Mouse (Mus musculus): ENCODE measurements around the gene Gm17660.

Gene Gm17660

DNA sequence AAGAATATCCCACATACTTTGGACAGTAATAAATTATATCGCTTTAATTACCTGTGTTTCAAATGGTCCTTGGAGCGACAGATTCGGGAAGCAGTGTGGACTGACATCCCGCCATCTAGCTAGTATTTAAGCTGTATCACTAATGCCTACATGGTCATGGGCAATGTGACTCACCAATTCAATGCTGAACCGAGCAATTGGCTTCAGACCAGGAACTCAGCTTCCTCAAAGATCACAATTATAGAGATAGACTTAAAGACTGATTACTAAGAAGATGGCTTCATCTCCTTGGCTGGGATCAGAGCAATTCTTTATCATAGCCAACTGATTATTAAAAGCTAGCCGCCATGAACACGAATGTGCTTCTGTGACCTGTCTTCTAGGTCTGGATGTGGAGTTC lies at the start of gene Gm17660:
Gene Gm17660 (minus strand): TSS at position 101 of the 400 bp plus-strand sequence.
- ChIA-PET POLR2A (interaction anchor here in 1 of 4 experiments (0.9 to 1.1 kb wide), 3 partner anchors 11 to 31 kb away, joined by 3 to 4 read pairs (median 3); no protein-coding TSS in a partner anchor), CTCF (interaction anchor here in 1 of 4 experiments (1.4 kb wide), 1 partner anchor 19 kb away, joined by 3 read pairs; no protein-coding TSS in a partner anchor)

DNA sequence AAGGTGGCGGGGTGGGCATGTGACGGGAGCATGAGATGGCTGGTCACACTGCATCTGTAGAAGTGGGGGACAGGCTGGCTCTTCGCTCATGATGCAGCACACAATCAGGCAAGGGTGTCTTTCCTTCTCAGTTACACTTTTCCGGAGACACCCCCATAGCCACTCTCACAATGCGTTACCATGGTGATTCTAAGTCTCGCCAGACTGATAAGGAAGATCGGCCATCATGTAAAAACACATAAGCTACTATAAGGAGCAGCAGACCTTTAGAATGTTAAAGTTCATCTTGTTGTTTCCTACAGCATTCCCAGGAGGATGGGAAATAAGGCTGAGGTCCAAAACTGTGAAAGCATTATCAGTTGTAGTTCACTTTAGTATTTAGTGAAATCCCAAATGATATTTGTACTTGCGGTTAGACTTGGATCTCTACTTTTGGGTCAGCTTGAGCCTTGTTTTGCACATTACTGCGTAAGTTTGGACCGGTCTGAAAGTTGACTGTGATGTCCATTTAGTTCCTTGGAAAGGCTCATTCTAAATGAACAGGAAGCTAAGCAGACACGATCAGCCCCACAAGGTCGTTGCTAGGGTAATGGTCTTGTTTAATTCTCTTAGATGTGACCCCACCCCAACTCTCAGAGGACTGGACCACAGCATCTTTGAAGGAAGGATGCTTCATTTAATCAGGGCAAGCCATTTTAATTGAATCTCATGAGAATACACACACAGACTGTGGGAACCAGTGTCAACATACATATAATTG lies 49.3 kb upstream of the Gm17660 start:
- CTCF ChIA-PET = no interaction called here
- POLR2A ChIA-PET = interaction anchor here in 2 of 4 experiments (1.5 to 5.5 kb wide), 2 partner anchors 18 kb away, joined by 3 to 21 read pairs; no protein-coding TSS in a partner anchor

DNA sequence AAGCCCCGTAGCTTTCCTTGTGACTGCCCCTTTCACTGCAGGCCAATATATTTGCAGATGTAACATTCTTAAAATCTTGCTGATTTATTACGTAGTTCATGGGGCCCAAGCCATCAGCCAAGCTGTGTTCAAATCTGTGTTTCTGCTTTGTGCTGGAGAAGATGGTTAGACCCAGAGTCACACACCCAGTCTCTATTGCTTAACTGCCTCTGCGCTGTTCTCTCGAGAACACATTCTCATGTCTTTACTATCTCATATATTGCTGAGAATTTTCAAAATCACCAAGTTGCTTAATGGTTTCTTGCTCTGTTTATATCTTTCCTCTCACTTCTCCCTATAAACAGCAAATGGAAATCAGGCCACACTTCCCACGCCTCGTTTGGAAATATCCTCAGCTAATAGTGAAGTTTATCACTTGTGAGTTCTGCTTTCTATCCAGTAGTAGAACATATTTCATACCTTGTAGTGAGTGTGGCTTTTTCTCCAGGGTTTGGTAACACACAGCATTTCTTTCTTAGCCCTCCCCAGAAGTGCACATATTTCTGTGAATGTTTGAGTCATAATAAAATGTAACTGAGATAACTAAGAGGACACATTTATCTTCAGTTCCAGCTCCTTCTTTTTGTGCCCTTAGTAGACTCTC lies 46.7 kb upstream of the Gm17660 start:
- POLR2A ChIA-PET = interaction anchor here in 1 of 4 experiments (1.2 to 5.5 kb wide), 2 partner anchors 10 to 16 kb away, joined by 3 to 21 read pairs; no protein-coding TSS in a partner anchor

DNA sequence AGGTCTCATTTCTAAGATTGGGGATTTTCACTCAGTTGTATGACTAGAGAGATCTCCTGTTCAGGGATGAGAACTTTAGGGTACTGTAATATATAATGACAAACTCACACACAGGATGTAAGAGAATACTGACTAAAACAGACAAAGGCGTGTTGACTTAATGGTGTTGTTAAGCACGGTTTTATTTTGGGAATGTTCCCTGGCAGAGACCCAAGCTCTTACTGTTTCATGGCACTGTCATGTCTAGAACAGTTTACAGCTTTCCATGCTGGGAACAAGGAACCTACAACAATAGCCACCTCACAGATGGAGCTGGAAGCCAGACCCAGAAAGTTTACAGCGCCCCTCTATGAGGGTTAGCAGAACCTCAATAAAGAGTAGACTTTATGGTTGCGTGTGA lies 38.5 kb upstream of the Gm17660 start:
- ChIA-PET CTCF (no interaction called here), POLR2A (interaction anchor here in 1 of 4 experiments (1.1 to 1.5 kb wide), 2 partner anchors 8 to 9 kb away, joined by 3 read pairs; no protein-coding TSS in a partner anchor)

More for the DNA sequence above, 46.7 kb upstream of the Gm17660 start:
- CTCF ChIA-PET = no interaction called here

DNA sequence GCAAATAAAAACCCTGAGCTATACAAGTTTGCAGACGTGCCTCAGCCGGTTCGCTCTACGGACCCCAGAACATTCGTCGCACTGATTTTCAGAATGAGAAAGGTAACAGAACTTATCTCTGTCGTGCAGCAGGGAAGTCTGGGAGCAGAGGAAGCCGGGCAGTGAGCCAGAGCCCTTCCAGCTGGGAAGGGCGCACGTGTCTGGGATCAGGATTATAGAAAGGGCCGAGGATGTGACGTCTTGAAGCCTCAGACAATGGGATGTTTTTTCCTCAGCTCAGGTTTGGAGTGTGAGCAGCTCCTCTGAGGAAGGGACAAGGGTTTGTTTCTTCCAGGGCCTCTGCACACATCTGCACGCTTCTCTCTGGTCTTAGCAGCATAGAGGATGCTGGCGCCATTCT lies 37.7 kb upstream of the Gm17660 start:
- POLR2A ChIA-PET = interaction anchor here in 3 of 4 experiments (0.7 to 2.1 kb wide), 6 partner anchors 9 to 328 kb away, joined by 3 to 7 read pairs (median 3); no protein-coding TSS in a partner anchor
- CTCF ChIA-PET = interaction anchor here in 1 of 4 experiments (0.6 kb wide), 1 partner anchor 39 kb away, joined by 3 read pairs; no protein-coding TSS in a partner anchor

DNA sequence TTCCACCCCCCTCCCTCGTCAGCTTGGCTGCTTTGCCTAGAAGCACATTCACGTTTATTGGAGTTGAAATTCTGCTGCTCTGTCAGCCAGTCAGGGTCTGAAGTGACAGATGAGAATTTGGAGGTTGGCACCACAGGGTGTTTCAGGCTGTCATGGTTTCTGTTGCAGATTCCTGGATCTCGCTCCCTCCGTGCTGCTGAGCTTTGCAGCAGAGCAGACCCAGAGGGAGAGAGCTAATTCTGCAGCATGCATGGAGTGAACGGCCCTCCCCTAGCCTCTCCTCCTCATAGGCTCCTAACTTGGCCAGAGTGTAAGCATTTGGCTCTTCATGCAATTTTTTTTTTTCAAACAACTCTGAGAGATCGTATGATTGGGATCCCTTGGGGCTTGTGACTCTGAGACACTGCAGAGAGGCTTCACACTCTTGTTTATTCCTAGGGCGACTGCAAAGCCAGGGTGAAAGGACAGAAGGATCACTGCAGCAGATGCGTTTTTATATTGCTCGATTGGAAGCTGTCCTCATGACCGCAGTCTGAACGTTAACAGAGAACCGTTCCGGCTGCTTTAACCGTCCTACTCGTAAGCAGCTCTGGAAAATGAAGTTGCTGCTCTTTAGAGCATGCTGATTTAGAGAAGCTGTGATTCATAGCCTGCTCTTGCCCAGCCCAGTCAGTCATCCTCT lies 36.2 kb upstream of the Gm17660 start, which contains the start of gene Sparcl1:
Gene Sparcl1 (minus strand): TSS at position 243 of the 682 bp plus-strand sequence.
- CTCF ChIA-PET = interaction anchor here in 1 of 4 experiments (0.8 kb wide), 1 partner anchor 185 kb away, joined by 3 read pairs; no protein-coding TSS in a partner anchor

DNA sequence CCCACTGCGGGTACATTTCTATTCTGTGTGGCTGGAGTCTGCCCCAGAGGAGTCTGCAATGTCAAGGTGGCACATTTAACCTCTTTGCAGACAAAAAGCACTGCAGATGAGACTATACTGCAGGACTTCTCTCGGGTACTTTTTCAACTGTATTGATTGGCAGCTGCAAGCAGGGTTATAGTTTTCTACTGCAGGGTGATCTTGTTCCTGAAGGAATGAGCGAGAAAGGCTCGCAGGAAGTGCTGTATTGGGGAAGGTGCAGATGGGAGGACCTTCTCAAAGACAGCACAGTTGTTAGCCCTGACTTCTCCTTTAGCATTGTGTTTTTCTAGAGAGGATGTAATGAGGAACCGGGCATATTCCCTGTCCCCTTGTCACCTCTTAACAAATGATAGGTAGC lies 35.1 kb upstream of the Gm17660 start:
- POLR2A ChIA-PET = no interaction called here

More for the DNA sequence above, 36.2 kb upstream of the Gm17660 start, which contains the start of gene Sparcl1:
- POLR2A ChIA-PET = interaction anchor here in 3 of 4 experiments (0.7 to 2.1 kb wide), 6 partner anchors 10 to 142 kb away, joined by 3 to 12 read pairs (median 3); no protein-coding TSS in a partner anchor

DNA sequence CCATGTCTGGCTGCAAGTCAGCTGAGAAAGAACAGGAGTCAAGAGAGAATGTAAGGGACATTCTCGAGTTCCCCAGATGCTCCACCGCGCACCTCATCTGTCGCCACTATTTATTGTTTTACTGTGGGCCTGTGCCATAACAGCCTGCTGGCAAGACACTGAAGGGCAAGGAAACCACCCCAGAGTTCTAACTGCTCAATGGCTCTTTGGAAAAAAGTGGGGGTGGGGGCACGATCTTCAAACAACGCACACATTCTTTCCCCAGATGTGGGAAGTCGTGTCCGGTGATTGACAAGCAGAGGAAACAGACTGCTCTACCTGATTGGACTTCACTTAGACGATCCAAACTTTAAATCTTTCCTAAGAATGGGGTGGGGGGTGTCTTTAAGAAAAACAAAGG lies 34.6 kb upstream of the Gm17660 start:
- POLR2A ChIA-PET = interaction anchor here in 3 of 4 experiments (0.7 to 0.9 kb wide), 3 partner anchors 11 to 548 kb away, joined by 3 read pairs; partner anchors contain the start of gene Spp1 (in 1 of the 3)

More for the DNA sequence above, 35.1 kb upstream of the Gm17660 start:
- CTCF ChIA-PET = no interaction called here

DNA sequence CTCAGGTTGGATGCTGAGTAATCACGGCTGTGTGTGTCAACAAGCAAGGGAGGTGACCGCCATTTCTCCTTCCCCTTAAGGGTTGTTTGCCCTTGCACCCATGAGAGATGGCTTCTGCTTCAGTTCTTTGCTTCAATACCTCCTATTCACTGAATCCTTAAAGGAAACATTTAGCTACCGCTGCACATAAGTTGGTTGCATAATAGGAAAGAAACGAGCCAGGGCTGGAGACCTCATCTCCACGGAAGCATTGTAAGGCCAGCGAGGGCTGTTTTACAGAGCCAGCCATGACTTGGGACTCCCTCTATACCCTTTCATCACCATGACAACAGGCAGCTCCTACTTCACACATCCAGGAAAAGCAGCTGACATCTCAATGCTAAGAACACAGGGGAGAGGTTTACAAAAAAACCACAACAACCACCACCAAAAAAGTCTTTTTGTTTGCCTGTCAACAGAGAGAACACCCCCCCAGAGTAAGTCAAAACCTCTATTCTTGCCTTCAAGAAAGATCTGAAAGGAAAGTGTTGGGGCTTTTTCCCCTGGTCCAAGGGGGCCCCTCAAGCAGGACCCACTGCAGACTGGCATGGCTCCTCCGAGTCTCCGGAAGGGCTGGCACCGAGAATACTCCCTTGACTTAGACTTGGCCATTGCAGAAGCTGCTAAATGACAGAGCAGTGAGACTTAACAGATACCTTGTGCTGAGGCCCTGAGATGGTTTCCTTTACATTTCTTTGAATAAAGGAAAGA lies 32.9 kb upstream of the Gm17660 start:
- ChIA-PET CTCF (interaction anchor here in 1 of 4 experiments (0.6 kb wide), 1 partner anchor 254 kb away, joined by 4 read pairs; no protein-coding TSS in a partner anchor), POLR2A (interaction anchor here in 3 of 4 experiments (0.5 to 3.9 kb wide), 6 partner anchors 9 to 852 kb away, joined by 3 to 21 read pairs (median 4); partner anchors contain the start of gene Spp1 (in 1 of the 3))

More for the DNA sequence above, 34.6 kb upstream of the Gm17660 start:
- CTCF ChIA-PET = interaction anchor here in 1 of 4 experiments (1.1 kb wide), 1 partner anchor 38 kb away, joined by 3 read pairs; no protein-coding TSS in a partner anchor

DNA sequence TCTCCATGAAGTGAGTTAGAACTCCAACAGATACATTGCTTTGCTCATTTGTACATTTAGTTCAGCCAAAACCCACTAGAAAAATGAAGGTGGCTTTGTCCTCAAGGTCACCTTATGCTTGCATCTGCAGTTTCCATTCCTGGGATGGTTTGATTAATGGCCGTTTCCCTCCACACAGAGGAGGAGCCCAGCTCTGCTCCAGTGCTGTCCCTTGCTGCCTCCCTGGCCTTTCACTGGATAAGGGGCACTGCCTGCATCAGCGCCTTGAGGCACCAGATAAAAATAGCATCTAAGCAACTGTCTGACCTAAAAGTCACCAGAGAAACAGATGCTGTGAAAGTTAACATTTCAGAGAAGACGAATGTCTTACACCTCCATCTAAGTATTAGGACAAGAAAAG lies 32.1 kb upstream of the Gm17660 start:
- ChIA-PET CTCF (interaction anchor here in 3 of 4 experiments (0.6 to 1.3 kb wide), 3 partner anchors 35 to 854 kb away, joined by 3 to 7 read pairs (median 3); no protein-coding TSS in a partner anchor), POLR2A (interaction anchor here in 3 of 4 experiments (0.7 to 3.9 kb wide), 25 partner anchors 9 to 361 kb away, joined by 3 to 21 read pairs (median 4); partner anchors contain the start of gene Spp1 (in 3 of the 3))

DNA sequence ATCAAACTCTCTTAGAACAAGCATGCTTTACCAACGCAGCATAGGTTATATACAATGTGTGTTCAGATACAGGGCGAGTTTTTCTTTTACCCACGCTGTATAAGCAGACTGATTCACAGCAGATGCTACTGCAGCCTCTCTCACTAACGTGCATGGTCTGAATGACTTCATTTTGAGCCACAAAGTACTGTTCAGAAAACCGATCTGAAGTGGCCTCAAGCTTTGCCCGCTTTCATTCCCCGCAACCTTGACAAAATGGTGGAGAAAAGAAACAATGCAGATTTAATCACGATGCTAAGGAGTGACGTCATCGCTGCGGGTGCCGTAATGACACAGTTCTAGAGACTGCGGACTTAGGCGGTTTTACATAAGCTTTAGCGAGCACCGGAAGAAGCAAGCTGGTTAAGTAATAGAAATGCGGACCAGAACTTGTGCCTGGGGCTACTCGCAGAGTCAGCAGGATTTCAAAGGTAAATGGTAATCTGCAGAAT lies 31.5 kb upstream of the Gm17660 start:
- CTCF ChIA-PET = interaction anchor here in 3 of 4 experiments (0.6 to 1.3 kb wide), 4 partner anchors 34 to 853 kb away, joined by 3 to 7 read pairs (median 3); no protein-coding TSS in a partner anchor
- POLR2A ChIA-PET = interaction anchor here (0.5 to 3.9 kb wide), 42 partner anchors 8 to 362 kb away, joined by 3 to 21 read pairs (median 4); partner anchors contain the start of genes Spp1 (in 3 of the 4), Hsd17b11 (in 2 of the 4) and Gm17660 (in 1 of the 4)

DNA sequence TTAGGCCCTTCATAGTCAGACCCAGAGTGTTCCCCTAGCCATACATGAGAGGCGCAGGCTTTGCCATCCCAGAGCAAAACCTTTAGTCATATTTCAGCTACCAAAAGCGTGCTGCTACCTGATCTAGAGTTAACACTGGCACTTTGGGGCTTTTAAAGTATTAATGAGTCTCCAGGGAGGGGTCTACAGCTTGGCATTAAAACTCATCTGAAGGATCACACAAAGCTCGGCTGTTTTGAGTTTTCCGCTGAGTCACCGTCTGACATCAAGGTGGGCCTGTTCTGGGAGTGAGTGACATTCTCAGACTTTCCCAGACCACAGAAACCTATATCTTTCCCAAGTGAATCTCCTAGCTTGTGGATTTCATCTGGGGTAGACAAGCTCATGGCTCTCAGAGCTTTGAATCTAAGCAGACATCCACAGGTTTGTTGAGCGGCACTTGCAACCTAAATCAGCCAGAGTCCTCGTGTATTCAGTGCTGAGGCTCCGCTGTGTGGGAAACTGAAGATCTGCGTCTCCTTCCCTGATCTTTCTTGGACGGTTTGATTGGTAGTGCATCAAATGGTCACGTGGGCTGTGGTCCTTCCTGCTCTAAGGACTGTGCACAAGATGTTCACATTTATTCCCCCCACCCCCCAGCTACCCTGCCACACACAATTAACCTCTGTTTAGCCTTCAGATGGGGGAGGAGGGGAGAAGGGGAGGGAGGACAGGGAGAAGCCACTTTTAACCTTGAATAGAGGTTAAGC lies 30.9 kb upstream of the Gm17660 start:
- POLR2A ChIA-PET = interaction anchor here (0.5 to 3.9 kb wide), 40 partner anchors 8 to 665 kb away, joined by 3 to 21 read pairs (median 3); partner anchors contain the start of genes Hsd17b11 (in 2 of the 4), Spp1 (in 2 of the 4) and Gm17660 (in 1 of the 4)
- CTCF ChIA-PET = interaction anchor here in 2 of 4 experiments (0.6 to 1.3 kb wide), 3 partner anchors 34 to 382 kb away, joined by 3 to 7 read pairs (median 3); no protein-coding TSS in a partner anchor

DNA sequence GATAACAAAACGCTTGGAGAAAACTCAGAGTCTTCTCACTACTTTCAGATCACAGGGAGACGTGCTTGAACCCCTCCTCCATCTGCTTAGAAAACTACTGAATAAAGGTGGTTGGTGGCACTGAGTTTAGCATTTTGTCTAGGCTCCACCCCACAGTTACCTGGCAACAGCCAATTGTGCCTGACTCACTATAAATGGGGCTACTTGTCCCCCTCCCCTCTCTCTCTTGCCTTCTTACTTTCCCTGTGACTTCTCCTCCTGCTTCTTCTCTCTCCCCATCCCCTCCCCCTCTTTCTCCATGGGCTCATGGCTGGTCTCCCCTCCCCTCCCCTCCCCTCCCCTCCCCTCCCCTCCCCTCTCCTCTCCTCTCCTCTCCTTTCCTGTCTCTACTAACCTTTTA lies 26.7 kb upstream of the Gm17660 start:
- POLR2A ChIA-PET = interaction anchor here in 3 of 4 experiments (0.6 to 1.3 kb wide), 6 partner anchors 14 to 330 kb away, joined by 3 to 4 read pairs (median 3); no protein-coding TSS in a partner anchor
- CTCF ChIA-PET = interaction anchor here in 3 of 4 experiments (0.6 to 0.7 kb wide), 4 partner anchors 30 to 447 kb away, joined by 3 read pairs; no protein-coding TSS in a partner anchor

DNA sequence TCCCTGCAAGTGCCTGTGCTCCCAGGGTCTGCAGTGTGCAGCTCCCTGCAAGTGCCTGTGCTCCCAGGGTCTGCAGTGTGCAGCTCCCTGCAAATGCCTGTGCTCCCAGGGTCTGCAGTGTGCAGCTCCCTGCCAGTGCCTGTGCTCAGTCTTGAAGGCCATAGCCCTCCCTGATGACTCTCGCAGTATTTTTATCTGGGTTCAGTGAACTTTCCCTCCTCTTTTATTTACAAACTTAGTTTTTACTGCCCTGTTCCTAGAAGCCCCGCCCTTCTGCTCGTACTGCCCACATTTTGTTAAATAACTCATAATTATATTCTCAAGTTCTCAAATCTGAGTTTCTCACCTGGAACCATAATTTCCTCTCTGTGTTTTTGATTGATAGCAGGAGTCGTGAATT lies 25.8 kb upstream of the Gm17660 start:
- CTCF ChIA-PET = interaction anchor here in 2 of 4 experiments (1.0 to 1.1 kb wide), 2 partner anchors 29 kb away, joined by 3 to 6 read pairs; no protein-coding TSS in a partner anchor

DNA sequence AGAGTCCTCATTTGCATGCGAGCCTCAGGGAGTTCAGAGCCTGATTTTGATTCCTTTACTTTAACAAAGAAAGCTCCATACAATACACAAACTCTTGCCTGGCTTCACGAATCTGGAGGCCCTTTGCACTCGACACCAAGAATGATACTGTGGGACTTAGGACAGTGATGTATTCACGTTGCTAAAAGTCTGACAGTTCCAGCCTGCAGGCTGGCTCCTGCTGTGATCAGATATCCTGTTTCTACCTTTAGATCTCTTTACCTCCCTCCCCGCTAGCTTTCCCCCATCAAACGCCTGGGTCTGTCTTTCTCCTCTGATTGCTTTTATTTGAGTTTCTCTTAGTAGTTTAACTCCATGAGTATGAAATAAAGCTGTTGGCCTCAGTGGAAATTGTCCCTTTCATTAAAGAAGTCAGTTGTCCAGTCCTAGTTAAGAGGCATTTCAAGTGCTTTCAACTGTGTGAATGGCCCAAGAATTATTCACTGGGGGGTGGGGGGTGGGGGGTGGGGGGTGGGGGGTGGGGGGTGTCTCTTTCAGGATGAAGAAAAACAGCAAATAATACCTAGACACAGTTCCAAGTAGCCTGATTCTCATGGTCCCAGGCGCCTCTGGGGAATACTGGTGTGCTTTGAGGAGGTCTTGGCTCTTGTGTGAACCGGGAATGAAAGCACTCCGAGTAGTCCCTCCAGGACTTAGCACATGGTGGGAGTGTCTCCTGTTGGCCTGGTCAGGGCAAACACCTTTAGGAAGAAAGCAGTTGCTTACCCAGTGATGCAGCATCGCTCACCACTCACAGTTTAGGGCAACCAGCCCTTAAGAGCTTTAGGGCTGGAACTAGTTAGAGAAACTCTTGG lies 24.5 kb upstream of the Gm17660 start:
- CTCF ChIA-PET = interaction anchor here in 2 of 4 experiments (0.9 to 1.0 kb wide), 2 partner anchors 13 to 28 kb away, joined by 3 to 4 read pairs; no protein-coding TSS in a partner anchor
- POLR2A ChIA-PET = interaction anchor here in 3 of 4 experiments (0.5 to 1.4 kb wide), 12 partner anchors 10 to 341 kb away, joined by 3 to 12 read pairs (median 4); partner anchors contain the start of genes Sparcl1 (in 2 of the 3) and Spp1 (in 1 of the 3)

More for the DNA sequence above, 25.8 kb upstream of the Gm17660 start:
- POLR2A ChIA-PET = interaction anchor here in 2 of 4 experiments (0.8 to 1.1 kb wide), 3 partner anchors 10 to 1995 kb away, joined by 3 to 5 read pairs (median 3); partner anchors contain the start of gene Sparcl1 (in 1 of the 2)

Data from embryonic stem cell, embryonic (primary cell).